Mouse (Mus musculus) ES-Bruce4 (cell line): ENCODE data around the gene Sh3rf3.

ENCODE experiments used
- CTCF ChIP-seq: IDR thresholded peaks from one replicate; pipeline ENCODE4 v1.8.1; 2011; ENCODE audit warnings: low read depth, low read length
- EP300 ChIP-seq: IDR thresholded peaks from 2 replicates; pipeline ENCODE4 v1.6.1; 2011; ENCODE audit warnings: low read depth, low read length; ENCODE audit not compliant: insufficient read depth
- POLR2A ChIP-seq: IDR thresholded peaks from one replicate; pipeline ENCODE4 v1.8.1; 2011; ENCODE audit warnings: low read length; ENCODE audit not compliant: insufficient read depth

DNA sequence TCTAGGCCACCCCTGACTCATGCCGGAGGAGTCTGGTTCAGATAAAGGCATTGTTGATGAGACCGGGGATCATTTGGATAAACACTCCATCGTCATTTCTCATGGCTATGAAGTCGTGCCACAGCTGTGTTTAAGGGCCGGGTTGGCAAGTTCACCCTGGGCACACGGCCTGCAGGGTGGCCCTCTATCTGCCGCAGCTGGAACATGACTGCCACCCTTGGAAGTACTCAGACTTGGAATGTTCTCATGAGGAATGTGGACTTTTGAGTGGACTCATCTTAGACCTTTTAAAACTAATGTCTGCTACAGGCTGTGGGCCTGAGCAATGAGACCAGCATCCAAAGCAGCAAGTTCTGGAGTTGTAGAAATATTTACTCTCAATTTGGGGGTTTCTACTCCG, 29.9 kb downstream of the Sh3rf3 start:
- no peak for TF ChIP-seq CTCF
- TF ChIP-seq EP300, result no peak
- no peak for TF ChIP-seq POLR2A
